ENCODE assay signal across 11 mouse cellular contexts in the genomic region with DNA sequence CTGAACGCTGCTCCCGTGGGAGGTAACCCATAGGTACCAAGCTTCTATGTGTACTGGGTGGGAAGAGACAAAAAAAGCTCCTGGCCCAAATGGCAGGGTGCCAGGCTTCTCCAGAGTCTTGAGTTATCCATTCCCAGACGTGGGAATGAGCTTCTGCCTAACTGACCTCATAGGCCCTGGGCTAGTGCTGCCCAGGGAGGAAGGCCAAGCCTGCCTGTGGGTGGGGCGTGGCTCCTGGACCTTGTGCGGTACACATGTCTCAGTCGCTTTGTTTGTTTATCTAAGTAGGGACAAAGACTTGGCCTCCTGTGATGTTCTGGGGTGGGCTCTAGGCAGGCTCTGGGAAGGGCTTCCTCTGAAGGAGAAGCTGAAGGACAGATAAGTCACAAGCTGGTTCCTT. TPM values are rescaled to one million over a fixed set of nuclear protein-coding genes. Genes with fewer than 3 reads are reported as not detected.
DNase-seq lines count a peak whose midpoint lies in the region; ATAC-seq and TF ChIP-seq lines count a peak whose summit lies in the region.
"Had no signal": no experiment of that assay in that cellular context is flagged by ENCODE, and none has a peak within 500 bp of the region (broad histone marks: within the 10 kb centered on the region; RNA-seq: fewer than 3 reads in every experiment).

No protein-coding gene starts in this region.

- no peak overlapping the region for H3K27ac ChIP-seq in cerebellum, adult 2 months (ENCODE audit: insufficient read depth, low read length)
- H3K27ac ChIP-seq: forebrain, embryonic 12.5 days; limb, embryonic 12.5 days; neural tube, embryonic 12.5 days had no signal

- 34% methylated on average over 6 of the region's 6 CpGs for WGBS in cerebellum, adult 2 months

- DNase-seq in cerebellum, adult 2 months, result peak; percentile 51 to 57
- DNase-seq in testis, postnatal 10 days (ENCODE audit: low spot score), result peak; percentile 50
- no peak for DNase-seq in testis, postnatal 14 days (ENCODE audit: low spot score)
- peak; percentile 79 for DNase-seq in kidney, postnatal 14 days
- peak; percentile 78 for DNase-seq in yolk sac, embryonic 10.5 days (ENCODE audit: low spot score)
- no peak for DNase-seq in spleen, adult 18-20 months

- no peak for TF ChIP-seq CTCF in cerebellum, adult 2 months (IDR thresholded peaks at IDR 0.05; ENCODE audit: borderline replicate concordance, insufficient read depth, low read depth, low read length)

- no peak overlapping the region for H3K4me3 ChIP-seq in cerebellum, adult 2 months (replicated peaks; ENCODE audit: insufficient read depth, low read depth, low read length)
- H3K4me3 ChIP-seq: forebrain, embryonic 12.5 days; limb, embryonic 12.5 days; neural tube, embryonic 12.5 days had no signal

- peaks cover 44% of the 10 kb centered on the region for H3K4me1 ChIP-seq in cerebellum, adult 2 months (ENCODE audit: control insufficient read depth, insufficient read depth, low read length)

- no peak for ATAC-seq in cerebellum, adult (ENCODE audit: insufficient number of reproducible peaks, low FRiP score, low TSS enrichment)
- no peak for ATAC-seq in monocyte, adult 5-6 weeks (replicated peaks; ENCODE audit: insufficient number of reproducible peaks, low FRiP score, low TSS enrichment, poor library complexity, severe bottlenecking)

- no peaks in the 10 kb centered on the region for H3K27me3 ChIP-seq in cerebellum, adult 2 months (ENCODE audit: control insufficient read depth, insufficient read depth, low read length)
- H3K27me3 ChIP-seq: forebrain, embryonic 12.5 days; limb, embryonic 12.5 days; neural tube, embryonic 12.5 days had no signal

- no peak for TF ChIP-seq POLR2A in cerebellum, adult 2 months (IDR thresholded peaks at IDR 0.05; ENCODE audit: borderline replicate concordance, insufficient read depth, low read length)

RNA-seq across cellular contexts. Expression of a gene that starts 11.2 kb away (rescaled TPM):
- polyA plus RNA-seq in cerebellum, adult 2 months (2012; rRNA removed), result 187 and 208 TPM in 2 replicates
- not detected in 3 replicates for total RNA-seq in monocyte, adult 5-6 weeks (2017)
- polyA plus RNA-seq: limb, embryonic 12.5 days had no signal

RNA-seq across cellular contexts. Expression of a gene that starts 52.6 kb away (rescaled TPM):
- 44.7 and 47.5 TPM in 2 replicates for polyA plus RNA-seq in cerebellum, adult 2 months (2012; rRNA removed)
- 8.6 to 18.2 TPM (median 17.8 TPM) in 3 replicates for total RNA-seq in monocyte, adult 5-6 weeks (2017)

Comparison
In these comparisons a context has a peak if more than half of its experiments do, and no peak if none do; other contexts are left out.
1. DNase-seq: peak in cerebellum, adult 2 months (2 of 2), testis, postnatal 10 days (single experiment), kidney, postnatal 14 days (single experiment) and yolk sac, embryonic 10.5 days (single experiment); none in testis, postnatal 14 days (single experiment) and spleen, adult 18-20 months (0 of 2).